Mouse (Mus musculus): ENCODE measurements at regions not wholly inside any gene's neighbourhood (a gene's known extent, or its start where the extent isn't known, plus 50 kb on each side); places are given as distances from the start of the nearest gene placed in this dataset.
"Not testable (repeated sequence)": the region's sequence is repeated elsewhere in the genome, so short reads cannot be mapped to it uniquely, and the experiment has no call there.

- not testable (repeated sequence) for TF ChIP-seq CTCF, POLR2A (IDR thresholded peaks at IDR 0.05; ENCODE audit: extremely low read depth, insufficient read depth, low read length)
These were observed 347.9 kb upstream of the Dab2 start for GRCm38 (mm10) chr15:5951661-5952060.
